Mouse (Mus musculus): ENCODE data around the gene Prkag2.

GRCm38 (mm10) chr5:24823864-24824405, 276.5 kb downstream of the Prkag2 start:
- TF ChIP-seq CTCF (IDR thresholded peaks at IDR 0.05; ENCODE audit: insufficient read depth, low read length) (no peak), POLR2A (IDR thresholded peaks at IDR 0.05; ENCODE audit: borderline replicate concordance, extremely low read depth, low read depth, low read length) (no peak)
